Mouse (Mus musculus) cortical plate, adult 2 months (tissue): Measurements from ENCODE around the gene Cenpp.

ENCODE experiments used
- CTCF ChIP-seq: fragments of 200-500 bp; IDR thresholded peaks from 2 replicates; pipeline ENCODE4 v1.5.1; 2011; ENCODE audit warnings: mild to moderate bottlenecking, control low read depth, low read length; ENCODE audit not compliant: insufficient read depth; ENCODE audit errors: extremely low read depth
- POLR2A ChIP-seq: fragments of 200-500 bp; IDR thresholded peaks from 2 replicates; pipeline ENCODE4 v1.6.1; 2011; ENCODE audit warnings: mild to moderate bottlenecking, low read length, control low read depth; ENCODE audit not compliant: insufficient read depth; ENCODE audit errors: extremely low read depth

DNA sequence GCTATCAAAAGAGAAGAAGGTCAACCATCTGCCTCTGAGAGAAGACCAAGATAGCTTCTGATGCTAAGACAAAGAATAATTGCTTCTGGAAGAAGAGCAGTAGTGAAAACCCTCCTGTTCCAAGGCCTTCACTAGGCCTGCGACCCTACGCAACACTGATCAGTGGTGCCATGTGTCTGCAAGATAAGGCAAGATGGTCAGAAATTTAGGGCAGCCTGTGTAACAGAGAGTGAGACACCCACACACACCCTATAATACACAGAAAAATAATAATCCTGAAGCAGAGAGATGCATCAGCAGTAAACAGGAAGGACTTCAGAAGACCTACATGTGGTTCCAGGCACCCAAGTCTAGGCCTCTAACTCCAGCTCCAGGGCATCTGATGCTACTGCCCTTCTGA, 12.6 kb downstream of the Cenpp start:
- no peak for TF ChIP-seq POLR2A
- TF ChIP-seq CTCF, result no peak
